Comparison of ENCODE assay signal across 14 mouse cellular contexts in genomic region chr11:11877891-11878277, GRCm38 (mm10). TPM values are rescaled to one million over a fixed set of nuclear protein-coding genes. Genes with fewer than 3 reads are reported as not detected.
DNase-seq lines count a peak whose midpoint lies in the region; ATAC-seq and TF ChIP-seq lines count a peak whose summit lies in the region.
"Had no signal": no experiment of that assay in that cellular context is flagged by ENCODE, and none has a peak within 500 bp of the region (broad histone marks: within the 10 kb centered on the region; RNA-seq: fewer than 3 reads in every experiment).

No protein-coding gene starts in this region.

- ATAC-seq in kidney, postnatal 0 days (replicated peaks; ENCODE audit: low FRiP score, low read depth): peak; percentile 33
- ATAC-seq in embryonic facial prominence, embryonic 12.5 days (ENCODE audit: insufficient number of reproducible peaks, insufficient read depth, low FRiP score, low TSS enrichment): peak; percentile 74
- no peak for ATAC-seq in forebrain, embryonic 13.5 days
- no peak for ATAC-seq in granulocyte monocyte progenitor cell, adult 5-6 weeks (replicated peaks; ENCODE audit: poor library complexity, severe bottlenecking)
- ATAC-seq: Patski had no signal

- 70% methylated on average over 4 of the region's 4 CpGs for WGBS in heart, adult 2 months
- 31% methylated on average over 4 of the region's 4 CpGs for WGBS in kidney, postnatal 0 days
- WGBS in kidney, adult 2 months: 74% methylated on average over 4 of the region's 4 CpGs
- 5% methylated on average over 4 of the region's 4 CpGs for WGBS in embryonic facial prominence, embryonic 12.5 days
- WGBS in forebrain, embryonic 13.5 days: 47% methylated on average over 4 of the region's 4 CpGs

- H3K79me2 ChIP-seq in heart, adult 2 months (replicated peaks; ENCODE audit: control insufficient read depth, insufficient read depth, low read length): no peaks in the 10 kb centered on the region

- no peak for TF ChIP-seq CTCF in heart, adult 2 months (IDR thresholded peaks at IDR 0.05)
- TF ChIP-seq CTCF in kidney, postnatal 0 days (IDR thresholded peaks at IDR 0.05; ENCODE audit: low read depth): no peak
- no peak for TF ChIP-seq CTCF in kidney, adult 2 months (conservative IDR thresholded peaks at IDR 0.05; ENCODE audit: insufficient read depth, insufficient read length, low read depth, low read length)

- DNase-seq in heart, adult 11 months: peak; percentile 61
- no peak for DNase-seq in heart, adult 2 months
- DNase-seq in kidney, postnatal 0 days (ENCODE audit: low spot score): peak; percentile 69
- no peak for DNase-seq in kidney, adult 2 months
- peak; percentile 43 for DNase-seq in mesoderm, embryonic 11.5 days (ENCODE audit: low read depth, low spot score)
- DNase-seq: adrenal gland, postnatal 25 days; B cell, adult 2 months; cerebellum, adult 18-20 months had no signal

- H3K4me1 ChIP-seq in heart, adult 2 months (ENCODE audit: control insufficient read depth, insufficient read depth, low read length): peaks cover 8% of the 10 kb centered on the region
- H3K4me1 ChIP-seq in kidney, postnatal 0 days (replicated peaks; ENCODE audit: insufficient read depth, low read length): peaks cover 18% of the 10 kb centered on the region
- no peaks in the 10 kb centered on the region for H3K4me1 ChIP-seq in kidney, adult 2 months (ENCODE audit: control insufficient read depth, insufficient read depth, low read length)
- H3K4me1 ChIP-seq in embryonic facial prominence, embryonic 12.5 days: peaks cover 53% of the 10 kb centered on the region
- H3K4me1 ChIP-seq in forebrain, embryonic 13.5 days: peaks cover 17% of the 10 kb centered on the region

- H3K9ac ChIP-seq in heart, adult 2 months (ENCODE audit: low read depth, low read length): no peak overlapping the region
- H3K9ac ChIP-seq in kidney, postnatal 0 days (ENCODE audit: low read depth, low read length): no peak overlapping the region
- H3K9ac ChIP-seq in embryonic facial prominence, embryonic 12.5 days: no peak overlapping the region
- H3K9ac ChIP-seq in forebrain, embryonic 13.5 days: no peak overlapping the region
- H3K9ac ChIP-seq: liver, embryonic 14.5 days had no signal

- TF ChIP-seq EP300 in heart, adult 2 months (IDR thresholded peaks at IDR 0.05; ENCODE audit: insufficient read depth, low read depth, low read length): no peak

- intact Hi-C loops in heart, adult 2 months (cut with DNase I): loop anchor here (2.0 to 5.0 kb wide), 3 partner anchors 33 to 89 kb away; no protein-coding TSS in a partner anchor

- H3K36me3 ChIP-seq in heart, adult 2 months (ENCODE audit: control insufficient read depth, insufficient read depth, low read length): no peaks in the 10 kb centered on the region
- no peaks in the 10 kb centered on the region for H3K36me3 ChIP-seq in kidney, postnatal 0 days (ENCODE audit: insufficient read depth, low read length)
- no peaks in the 10 kb centered on the region for H3K36me3 ChIP-seq in kidney, adult 2 months (ENCODE audit: control insufficient read depth, insufficient read depth, low read length)
- H3K36me3 ChIP-seq in embryonic facial prominence, embryonic 12.5 days: no peaks in the 10 kb centered on the region
- H3K36me3 ChIP-seq in forebrain, embryonic 13.5 days (ENCODE audit: poor library complexity, severe bottlenecking): no peaks in the 10 kb centered on the region

- no peak overlapping the region for H3K4me2 ChIP-seq in kidney, postnatal 0 days (ENCODE audit: low read length)
- H3K4me2 ChIP-seq in embryonic facial prominence, embryonic 12.5 days (replicated peaks): peak overlapping the region; percentile 17; the same call in 1 of the 2 replicates
- no peak overlapping the region for H3K4me2 ChIP-seq in forebrain, embryonic 13.5 days

- H3K27ac ChIP-seq in heart, adult 2 months: no peak overlapping the region
- peak overlapping the region; percentile 47; the same call in 1 of the 2 replicates for H3K27ac ChIP-seq in kidney, postnatal 0 days
- no peak overlapping the region for H3K27ac ChIP-seq in kidney, adult 2 months (ENCODE audit: insufficient read depth, low read depth, low read length)
- H3K27ac ChIP-seq in embryonic facial prominence, embryonic 12.5 days: peak overlapping the region; percentile 99
- H3K27ac ChIP-seq in forebrain, embryonic 13.5 days: no peak overlapping the region
- H3K27ac ChIP-seq: layer of hippocampus, adult 2 months; liver, embryonic 14.5 days had no signal

- no peak for TF ChIP-seq POLR2A in heart, adult 2 months (IDR thresholded peaks at IDR 0.05; ENCODE audit: insufficient read depth, low read depth, low read length)
- no peak for TF ChIP-seq POLR2A in kidney, adult 2 months (IDR thresholded peaks at IDR 0.05; ENCODE audit: low read depth, low read length)

- H3K4me3 ChIP-seq in heart, adult 2 months: no peak overlapping the region
- H3K4me3 ChIP-seq in kidney, postnatal 0 days (replicated peaks; ENCODE audit: low read depth, low read length): no peak overlapping the region
- no peak overlapping the region for H3K4me3 ChIP-seq in kidney, adult 2 months (ENCODE audit: insufficient read depth, low read depth, low read length)
- no peak overlapping the region for H3K4me3 ChIP-seq in embryonic facial prominence, embryonic 12.5 days
- H3K4me3 ChIP-seq in forebrain, embryonic 13.5 days: no peak overlapping the region
- H3K4me3 ChIP-seq: layer of hippocampus, adult 2 months had no signal

- no peaks in the 10 kb centered on the region for H3K27me3 ChIP-seq in heart, adult 2 months (ENCODE audit: control insufficient read depth, insufficient read depth, low read length)
- no peaks in the 10 kb centered on the region for H3K27me3 ChIP-seq in kidney, postnatal 0 days (ENCODE audit: insufficient read depth, low read length)
- no peaks in the 10 kb centered on the region for H3K27me3 ChIP-seq in kidney, adult 2 months (replicated peaks; ENCODE audit: control insufficient read depth, insufficient read depth, low read length)
- H3K27me3 ChIP-seq in embryonic facial prominence, embryonic 12.5 days: no peaks in the 10 kb centered on the region
- 0 out of 2 replicates have a peak, but pooled peaks cover 3% of the 10 kb centered on the region for H3K27me3 ChIP-seq in forebrain, embryonic 13.5 days
- H3K27me3 ChIP-seq: Patski had no signal

- H3K9me3 ChIP-seq in kidney, postnatal 0 days (replicated peaks; ENCODE audit: low read length): no peaks in the 10 kb centered on the region
- no peaks in the 10 kb centered on the region for H3K9me3 ChIP-seq in embryonic facial prominence, embryonic 12.5 days
- H3K9me3 ChIP-seq in forebrain, embryonic 13.5 days (replicated peaks): no peaks in the 10 kb centered on the region

RNA-seq across cellular contexts. Expression of gene Ddc, which starts 20.1 kb away (rescaled TPM):
- 1 to 10 TPM in 1 of 2 experiments, under 1 TPM in 1; 0.91 to 1.3 TPM for total RNA-seq in heart, adult 2 months (2021)
- polyA plus RNA-seq in heart, adult 2 months (2012; rRNA removed): 2.3 and 4.4 TPM in 2 replicates
- 14.2 and 17.4 TPM in 2 replicates for polyA plus RNA-seq in kidney, postnatal 0 days (2015; fragmentation: Nextera tagmentation; extraction: Ambion mirVana)
- 96.2 and 103 TPM in 2 replicates for polyA plus RNA-seq in kidney, adult 2 months (2012; rRNA removed)
- polyA plus RNA-seq in embryonic facial prominence, embryonic 12.5 days (2016; fragmentation: Nextera tagmentation; extraction: Ambion mirVana): 10.8 and 13.5 TPM in 2 replicates
- polyA plus RNA-seq in forebrain, embryonic 13.5 days (2015; fragmentation: Nextera tagmentation; extraction: Ambion mirVana): 6.2 and 7.4 TPM in 2 replicates
- 2.1 TPM in 1 of 2 replicates, not detected in the other for total RNA-seq in granulocyte monocyte progenitor cell, adult 5-6 weeks (2014; fragmentation: Nextera tagmentation)
- 0.65 TPM in 1 of 2 replicates, not detected in the other for total RNA-seq in granulocyte monocyte progenitor cell, adult 5-6 weeks (2017)

Comparison
In these comparisons a context has a peak if more than half of its experiments do, and no peak if none do; other contexts are left out.
1. DNase-seq: peak in heart, adult 11 months (single experiment), kidney, postnatal 0 days (single experiment) and mesoderm, embryonic 11.5 days (single experiment); none in heart, adult 2 months (0 of 2) and kidney, adult 2 months (single experiment).
2. H3K27ac ChIP-seq: peak in kidney, postnatal 0 days (single experiment) and embryonic facial prominence, embryonic 12.5 days (single experiment); none in heart, adult 2 months (single experiment), kidney, adult 2 months (single experiment) and forebrain, embryonic 13.5 days (single experiment).
3. ATAC-seq: peak in kidney, postnatal 0 days (single experiment) and embryonic facial prominence, embryonic 12.5 days (single experiment); none in forebrain, embryonic 13.5 days (single experiment) and granulocyte monocyte progenitor cell, adult 5-6 weeks (single experiment).